Mouse (Mus musculus) T-helper 1 cell (primary cell): Measurements from ENCODE around the gene Pdilt.
"Not testable (repeated sequence)": the region's sequence is repeated elsewhere in the genome, so short reads cannot be mapped to it uniquely, and the experiment has no call there.

Source experiments
- in situ Hi-C: fragments of 300-600 bp; cut with MboI, MseI; formaldehyde crosslinking; loops from one replicate; pipeline ENCODE4 v1.15.1; 2025; ENCODE audit warnings: high pct_unique_total_duplicates

The Pdilt gene

GRCm38 (mm10) chr7:119523389-119523788 lies at the start of gene Pdilt:
Gene Pdilt (minus strand): TSS chr7:119523489.
- in situ Hi-C loops: no loop called here

DNA sequence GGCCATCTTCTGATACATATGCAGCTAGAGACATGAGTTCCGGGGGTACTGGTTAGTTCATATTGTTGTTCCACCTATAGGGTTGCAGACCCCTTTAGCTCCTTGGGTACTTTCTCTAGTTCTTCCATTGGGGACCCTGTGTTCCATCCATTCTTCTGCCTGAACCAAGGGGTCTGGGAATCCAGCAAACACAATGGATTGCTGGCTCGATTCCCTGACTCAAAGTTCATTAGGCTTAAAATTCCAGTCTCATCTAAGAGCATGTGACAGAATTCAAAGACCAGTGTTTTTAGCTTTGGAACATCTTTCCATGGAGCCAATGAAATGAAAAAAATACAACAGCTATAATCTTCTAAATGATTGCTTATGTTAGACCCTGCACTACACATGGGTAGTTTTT lies 39.2 kb upstream of the Pdilt start:
- in situ Hi-C loops: not testable (repeated sequence)

- in situ Hi-C loops: no loop called here
Measured at GRCm38 (mm10) chr7:119561441-119561840, 38.2 kb upstream of the Pdilt start.

DNA sequence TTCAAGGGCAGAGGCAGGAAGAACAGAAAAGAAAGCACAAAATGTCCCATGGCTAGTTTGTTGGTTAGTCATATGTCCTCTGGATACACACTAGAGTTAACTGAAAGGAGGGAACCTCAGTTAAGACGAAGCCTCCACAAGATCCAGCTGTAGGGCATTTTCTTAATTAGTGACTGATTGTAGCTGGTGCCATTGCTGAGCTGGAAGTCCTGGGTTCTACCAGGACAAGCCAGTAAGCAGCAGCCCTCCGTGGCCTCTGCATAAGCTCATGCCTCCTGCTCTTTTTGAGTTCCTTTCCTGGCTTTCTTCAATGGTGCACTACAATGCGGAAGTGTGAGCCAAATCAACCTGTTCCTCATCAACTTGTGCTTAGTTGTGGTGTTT lies 37.2 kb upstream of the Pdilt start:
- in situ Hi-C loops: no loop called here

GRCm38 (mm10) chr7:119559789-119560451 lies 36.6 kb upstream of the Pdilt start:
- in situ Hi-C loops: no loop called here

- in situ Hi-C loops: no loop called here
Measured at GRCm38 (mm10) chr7:119554040-119554439, 30.8 kb upstream of the Pdilt start, which contains the start of gene Acsm2. Gene Acsm2 (plus strand): TSS chr7:119554340.

DNA sequence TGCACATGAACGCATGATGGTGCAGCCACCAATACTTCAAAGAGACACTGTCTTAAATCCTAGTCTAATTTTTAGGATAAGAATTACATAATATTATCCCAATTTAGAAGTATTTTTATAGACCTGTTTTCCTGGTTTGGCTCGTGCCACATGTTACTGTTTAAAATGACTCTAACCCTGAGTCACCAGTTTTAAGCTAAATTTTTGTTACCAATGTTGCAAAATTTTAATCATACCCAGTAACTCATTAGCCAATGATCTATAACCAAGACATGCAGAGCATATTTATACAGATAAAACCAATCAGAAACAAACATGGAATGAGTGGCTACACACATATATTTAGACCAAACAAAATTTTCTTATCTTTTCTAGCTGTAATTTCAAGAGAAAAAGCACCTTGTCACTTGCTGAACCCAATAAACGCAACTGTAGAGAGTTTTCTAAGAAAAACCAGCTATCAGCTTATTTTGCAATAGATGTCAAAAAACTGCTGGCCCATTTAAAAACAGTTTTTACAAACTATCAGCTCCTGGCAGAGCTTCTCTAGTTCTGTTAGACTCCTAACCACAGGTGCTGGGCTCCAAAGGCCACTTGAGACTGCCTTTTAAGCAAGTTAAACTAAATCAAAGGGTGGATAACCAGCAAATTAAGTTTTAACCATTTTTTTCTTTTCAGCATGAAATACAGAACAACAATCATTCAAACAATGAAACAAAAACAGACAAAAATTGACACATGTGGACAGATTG lies 27.4 kb upstream of the Pdilt start:
- in situ Hi-C loops: no loop called here

DNA sequence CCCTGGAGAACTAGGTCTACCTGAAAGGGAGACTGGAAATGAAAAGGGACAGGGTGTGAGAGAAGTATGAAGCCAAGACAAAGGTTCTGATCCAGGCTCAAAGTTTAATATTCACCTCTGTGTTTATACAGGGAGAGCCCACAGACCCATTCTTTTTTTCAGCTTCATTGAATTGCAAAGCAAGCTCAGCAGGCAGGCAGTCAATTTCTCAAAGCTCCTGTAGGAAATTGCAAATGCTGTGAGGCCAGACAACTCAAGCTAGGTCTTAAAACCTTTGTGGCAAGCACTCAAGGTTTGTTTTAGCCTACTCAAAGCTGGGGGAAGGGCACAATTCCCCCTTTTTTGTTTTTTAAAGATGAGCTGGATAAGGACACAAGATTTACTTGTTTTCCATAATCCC lies 22.3 kb upstream of the Pdilt start:
- in situ Hi-C loops: no loop called here

DNA sequence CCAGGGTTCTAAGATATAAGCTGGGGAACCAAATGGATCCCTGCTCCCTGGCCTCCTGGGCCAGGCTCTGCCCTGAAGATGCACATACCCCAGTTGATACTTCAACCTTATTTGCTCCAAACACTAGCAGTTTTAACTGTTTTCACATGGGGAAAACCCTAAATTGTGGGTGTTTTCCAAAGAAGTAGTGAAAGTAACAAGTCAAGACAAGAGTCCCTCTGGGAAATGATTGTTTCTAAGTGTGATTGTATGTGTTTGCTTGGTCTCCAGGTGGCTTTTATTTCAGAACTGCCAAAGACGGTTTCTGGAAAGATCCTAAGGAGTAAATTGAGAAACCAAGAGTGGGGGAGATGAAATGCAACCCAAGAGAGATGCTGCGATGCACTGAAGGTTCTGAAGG lies 19.2 kb upstream of the Pdilt start:
- in situ Hi-C loops: no loop called here

- in situ Hi-C loops: loop anchor here (10.0 kb wide), 1 partner anchor 1230 kb away; no protein-coding TSS in a partner anchor
Measured at GRCm38 (mm10) chr7:119534389-119534788, 11.1 kb upstream of the Pdilt start.

GRCm38 (mm10) chr7:119532924-119533323 lies 9.6 kb upstream of the Pdilt start:
- in situ Hi-C loops: loop anchor here (10.0 kb wide), 1 partner anchor 1232 kb away; no protein-coding TSS in a partner anchor

GRCm38 (mm10) chr7:119528617-119529016 lies 5.3 kb upstream of the Pdilt start:
- in situ Hi-C loops: no loop called here

- in situ Hi-C loops: no loop called here
Measured at GRCm38 (mm10) chr7:119527548-119527947, 4.3 kb upstream of the Pdilt start.

DNA sequence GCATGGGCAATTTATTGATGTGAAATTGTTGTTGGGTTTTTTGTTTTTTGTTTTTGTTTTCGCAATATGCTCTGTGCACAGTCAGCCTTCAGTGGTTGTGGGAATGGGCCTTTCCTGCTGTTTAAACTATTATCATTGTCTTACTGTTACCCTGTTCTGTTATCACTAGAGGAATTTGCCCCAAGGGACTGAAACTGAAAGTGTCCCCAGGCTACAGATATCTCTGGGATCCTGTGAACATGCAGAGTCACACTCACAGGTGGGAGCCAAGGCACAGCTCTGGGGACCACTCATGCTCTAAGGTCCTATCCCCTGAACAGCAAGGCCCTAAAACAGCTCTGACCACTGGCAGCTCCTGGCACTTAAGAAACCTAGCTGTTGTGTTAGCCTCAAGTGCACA lies 3.8 kb upstream of the Pdilt start:
- in situ Hi-C loops: no loop called here

DNA sequence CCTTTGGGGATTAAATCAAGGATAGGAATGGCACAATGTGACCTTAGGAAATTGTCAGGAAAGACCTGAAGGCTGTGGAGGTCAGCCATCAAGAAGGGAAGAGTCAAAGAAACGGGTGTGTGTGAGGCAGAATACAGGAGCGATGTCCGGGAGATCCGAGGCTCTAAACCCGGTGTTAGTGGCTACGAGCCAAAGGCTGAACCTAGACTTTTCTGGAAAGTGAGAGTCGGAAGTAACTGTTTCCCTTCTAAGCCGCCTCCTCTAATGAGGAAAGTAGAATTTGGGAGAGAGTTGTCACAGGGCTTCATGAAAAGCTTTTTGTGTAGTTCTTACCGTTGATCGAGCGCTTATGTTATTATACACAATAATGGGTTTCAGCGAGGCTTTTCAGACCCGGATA lies 3.2 kb upstream of the Pdilt start:
- in situ Hi-C loops: no loop called here

DNA sequence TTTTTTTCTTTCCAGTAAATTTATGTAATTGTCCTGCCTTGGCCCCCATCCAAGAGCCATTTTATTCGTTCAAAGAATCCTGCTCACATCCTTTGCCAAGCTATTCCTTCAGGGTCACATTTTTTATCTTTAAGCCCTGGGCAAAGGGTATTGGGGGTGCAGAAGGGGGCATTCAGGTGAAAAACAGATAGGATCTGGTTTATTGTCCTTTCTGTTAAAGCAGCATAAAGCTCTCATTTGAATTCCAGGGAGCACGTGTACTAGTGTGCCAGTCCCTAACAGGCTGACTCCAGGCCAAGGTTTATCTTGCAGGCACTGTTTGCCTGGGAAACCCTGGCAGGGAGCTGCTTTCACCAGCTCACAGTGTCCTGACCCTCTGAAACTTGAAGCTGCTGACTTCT lies 2.6 kb upstream of the Pdilt start:
- in situ Hi-C loops: no loop called here

GRCm38 (mm10) chr7:119522385-119522784 lies 904 bp downstream of the Pdilt start:
- in situ Hi-C loops: no loop called here

DNA sequence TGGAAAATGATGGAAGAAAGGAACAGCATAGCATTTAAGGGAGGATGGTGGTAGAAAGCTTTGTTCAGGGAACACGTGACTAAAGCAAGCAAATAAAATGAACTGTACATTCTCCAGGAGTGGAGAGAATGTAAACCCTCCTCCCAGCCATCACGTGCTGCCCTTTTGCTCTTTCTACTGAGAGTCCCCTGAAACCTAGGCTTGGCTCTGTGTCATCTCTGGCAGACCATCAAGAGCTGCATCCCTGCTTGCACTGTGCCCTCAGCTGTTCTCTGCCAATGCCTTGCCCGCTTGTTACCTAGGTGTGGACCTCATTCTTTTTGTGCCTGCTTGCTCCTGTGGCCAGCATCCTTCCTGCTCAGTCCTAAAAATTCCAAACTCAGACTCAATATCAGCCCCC lies 1.5 kb downstream of the Pdilt start:
- in situ Hi-C loops: no loop called here

DNA sequence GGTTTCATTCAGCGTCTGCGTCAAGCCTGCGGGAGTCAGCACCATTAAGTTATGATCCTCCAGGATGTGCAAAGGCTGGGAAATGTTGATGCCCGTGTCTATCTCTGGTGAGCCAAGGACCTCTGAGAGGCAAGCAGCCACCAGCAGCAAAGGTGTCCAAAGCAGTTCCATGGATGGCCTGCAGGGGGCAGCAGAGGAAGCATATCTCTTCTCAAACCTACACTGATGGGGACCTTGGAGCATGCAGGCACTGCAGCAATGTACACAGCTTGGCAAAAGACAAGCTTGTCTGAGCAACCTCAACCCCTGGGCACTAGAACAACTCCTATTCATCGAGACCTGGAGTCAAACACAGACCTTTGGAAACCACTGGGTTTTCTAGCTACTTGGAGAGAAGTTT lies 3.6 kb downstream of the Pdilt start:
- in situ Hi-C loops: loop anchor here (5.0 to 10.0 kb wide), 2 partner anchors 492 to 755 kb away; no protein-coding TSS in a partner anchor

DNA sequence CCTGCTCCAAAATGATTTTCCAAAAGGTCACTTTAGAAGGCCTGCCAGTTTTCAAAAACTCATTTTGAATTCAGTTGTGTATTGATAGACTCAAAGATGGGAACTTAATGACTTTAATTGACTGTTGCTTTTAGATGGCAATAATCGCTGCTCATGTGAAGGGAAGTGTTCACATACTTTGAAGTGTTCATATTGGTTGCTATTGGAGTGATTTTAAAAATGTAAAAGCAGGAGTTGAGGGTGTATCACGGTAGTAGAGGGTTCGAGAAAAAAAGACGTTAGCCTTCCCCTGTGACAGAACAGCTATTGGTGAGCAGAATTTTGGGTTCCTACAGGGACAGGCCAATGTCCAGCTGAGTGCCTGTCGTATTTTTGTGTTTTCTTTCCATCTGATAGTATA lies 4.1 kb downstream of the Pdilt start, which contains the start of gene Acsm5:
TSS of gene Acsm5 (plus strand) at position 301 of the 400 bp plus-strand sequence.
- in situ Hi-C loops: loop anchor here (5.0 to 10.0 kb wide), 2 partner anchors 492 to 754 kb away; no protein-coding TSS in a partner anchor

DNA sequence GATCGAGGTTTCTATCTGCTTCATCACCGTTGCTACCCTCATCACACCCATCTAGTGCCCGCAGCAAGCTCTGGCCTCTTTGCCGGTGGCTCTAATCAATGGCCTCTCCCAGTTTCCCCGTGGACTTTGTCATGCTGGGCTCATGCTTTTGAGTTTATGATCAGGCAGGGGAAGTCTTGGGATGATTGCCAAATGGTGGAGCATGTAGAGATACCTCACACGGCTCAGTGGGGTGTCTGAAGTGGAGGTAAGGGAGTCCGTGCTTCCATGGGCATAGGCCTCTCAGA lies 7.1 kb downstream of the Pdilt start:
- in situ Hi-C loops: loop anchor here (5.0 to 10.0 kb wide), 2 partner anchors 489 to 751 kb away; no protein-coding TSS in a partner anchor

- in situ Hi-C loops: loop anchor here (5.0 to 10.0 kb wide), 2 partner anchors 488 to 751 kb away; no protein-coding TSS in a partner anchor
Measured at GRCm38 (mm10) chr7:119515492-119516271, 7.6 kb downstream of the Pdilt start.
